Mouse (Mus musculus) liver, embryonic 12.5 days (tissue): ENCODE data around the gene Serinc3. TPM values are rescaled to one million over a fixed set of nuclear protein-coding genes. Genes with fewer than 3 reads are reported as not detected.

Experiments
- ATAC-seq: fragments of 200-750 bp; cut with Nextera tagmentation; 2 replicates; pipeline ENCODE4 v1.8.0; 2017; ENCODE audit warnings: moderate number of reproducible peaks, mild to moderate bottlenecking, moderate library complexity
- H3K27ac ChIP-seq: fragments of 300-500 bp; sonication (generic); 2 replicates; pipeline ENCODE4 v1.5.1; 2016; ENCODE audit warnings: mild to moderate bottlenecking
- H3K27me3 ChIP-seq: fragments of 300-500 bp; sonication (generic); replicated peaks from 2 replicates; pipeline ENCODE4 v1.6.1; 2016; ENCODE audit warnings: mild to moderate bottlenecking, moderate library complexity
- H3K36me3 ChIP-seq: fragments of 300-500 bp; sonication (generic); 2 replicates; pipeline ENCODE4 v1.6.1; 2016; ENCODE audit warnings: mild to moderate bottlenecking, moderate library complexity
- H3K4me1 ChIP-seq: fragments of 300-500 bp; sonication (generic); 2 replicates; pipeline ENCODE4 v1.6.1; 2016
- H3K4me2 ChIP-seq: fragments of 300-500 bp; sonication (generic); 2 replicates; pipeline ENCODE4 v1.6.1; 2016; ENCODE audit warnings: mild to moderate bottlenecking, moderate library complexity
- H3K4me3 ChIP-seq: fragments of 300-500 bp; sonication (generic); 2 replicates; pipeline ENCODE4 v1.5.1; 2016; ENCODE audit warnings: mild to moderate bottlenecking, moderate library complexity
- H3K9ac ChIP-seq: fragments of 300-500 bp; sonication (generic); 2 replicates; pipeline ENCODE4 v1.6.1; 2016; ENCODE audit warnings: mild to moderate bottlenecking, moderate library complexity
- H3K9me3 ChIP-seq: fragments of 300-500 bp; sonication (generic); replicated peaks from 2 replicates; pipeline ENCODE4 v1.6.1; 2016; ENCODE audit warnings: mild to moderate bottlenecking, moderate library complexity
- WGBS: fragments of 180-500 bp; shearing (Covaris S2); methylation state at CpG from one replicate; pipeline ENCODE4 v1.1.7; 2016; ENCODE audit not compliant: insufficient replicate concordance; 5-methylcytosine and 5-hydroxymethylcytosine counted together
- polyA plus RNA-seq: library from polyadenylated mRNA; unstranded; fragments of >200 nt; fragmentation: Nextera tagmentation; extraction: Ambion mirVana; gene quantifications from 2 replicates; pipeline ENCODE4 v1.2.1, GENCODE M21; 2016

The Serinc3 gene
- polyA plus RNA-seq, 1 experiment from 2014 or later = 127 TPM

DNA sequence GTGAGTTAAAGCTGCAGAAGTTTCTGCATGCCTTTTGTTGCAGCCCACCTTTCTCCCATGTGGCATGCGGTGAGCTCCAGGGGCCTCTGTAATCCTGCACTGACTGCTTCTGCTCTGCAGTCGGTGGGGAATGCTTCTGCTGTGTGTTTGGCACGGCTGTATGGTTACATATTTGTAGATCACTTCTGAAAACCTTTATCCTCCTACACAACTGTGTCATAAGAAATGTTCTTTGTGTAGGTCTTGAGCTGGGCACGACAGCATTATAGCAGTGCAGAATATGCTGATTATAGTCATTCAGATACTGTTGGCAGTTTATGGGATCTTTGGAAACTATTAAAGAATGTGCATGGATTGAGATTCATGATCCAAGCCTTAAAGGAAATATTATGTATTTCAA lies 40.4 kb upstream of the Serinc3 start:
- H3K27me3 ChIP-seq = no peaks in the 10 kb centered on the region
- no peak for ATAC-seq
- peaks cover 4% of the 10 kb centered on the region; the same call in 1 of the 2 replicates for H3K36me3 ChIP-seq
- no peak overlapping the region for H3K9ac ChIP-seq
- peak overlapping the region; percentile 3; the same call in 1 of the 2 replicates for H3K27ac ChIP-seq
- peaks cover 88% of the 10 kb centered on the region for H3K4me1 ChIP-seq
- no peak overlapping the region for H3K4me3 ChIP-seq
- no peaks in the 10 kb centered on the region for H3K9me3 ChIP-seq
- H3K4me2 ChIP-seq = no peak overlapping the region
- 49% methylated on average over 4 of the region's 4 CpGs for WGBS

DNA sequence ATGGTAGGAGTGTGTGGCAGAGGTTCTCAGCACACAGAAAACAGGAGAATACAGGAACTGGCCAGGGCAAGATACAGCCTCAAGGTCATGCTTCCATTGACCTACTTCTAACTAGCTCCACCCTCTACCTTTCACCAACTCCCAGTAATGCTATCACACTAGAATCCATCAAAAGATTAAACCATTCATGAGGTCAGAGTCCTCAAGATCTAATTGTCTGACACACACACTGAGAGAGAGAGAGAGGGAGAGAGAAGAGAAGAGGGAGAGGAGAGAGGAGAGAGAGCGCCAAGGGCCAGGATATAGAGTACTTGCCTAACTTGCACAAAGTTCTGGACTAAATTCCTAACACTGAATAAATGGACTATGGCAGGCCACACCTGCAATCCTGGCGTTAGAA lies 37.4 kb upstream of the Serinc3 start:
- peaks cover 65% of the 10 kb centered on the region for H3K4me1 ChIP-seq
- no peak for ATAC-seq
- H3K27ac ChIP-seq = no peak overlapping the region
- no peak overlapping the region for H3K4me3 ChIP-seq
- WGBS = 74% methylated on average over 2 of the region's 2 CpGs
- no peaks in the 10 kb centered on the region for H3K27me3 ChIP-seq
- peaks cover 4% of the 10 kb centered on the region; the same call in 1 of the 2 replicates for H3K36me3 ChIP-seq
- no peaks in the 10 kb centered on the region for H3K9me3 ChIP-seq
- H3K4me2 ChIP-seq = no peak overlapping the region
- H3K9ac ChIP-seq = no peak overlapping the region

DNA sequence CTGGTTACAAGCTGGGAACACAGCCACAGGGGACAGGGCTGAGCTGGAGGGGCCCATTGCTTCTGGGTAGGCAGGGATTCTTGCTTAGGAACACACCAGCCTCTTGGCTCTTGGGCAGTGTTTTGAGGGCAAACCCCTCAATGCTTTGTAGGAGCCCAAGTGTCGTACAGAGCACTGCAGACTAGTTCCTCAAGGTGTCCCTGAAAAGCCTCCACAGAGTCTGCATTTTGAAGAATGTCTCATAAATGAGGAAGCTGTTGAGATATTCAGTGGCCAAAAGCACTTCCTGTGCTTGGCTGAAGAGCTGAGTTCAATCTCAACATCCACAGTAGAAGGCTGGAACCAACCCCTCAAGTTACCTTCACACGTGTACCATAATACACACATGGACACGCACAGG lies 31.8 kb upstream of the Serinc3 start:
- no peak overlapping the region for H3K27ac ChIP-seq
- ATAC-seq = no peak
- H3K27me3 ChIP-seq = no peaks in the 10 kb centered on the region
- H3K4me1 ChIP-seq = peaks cover 52% of the 10 kb centered on the region
- H3K4me2 ChIP-seq = no peak overlapping the region
- H3K9me3 ChIP-seq = no peaks in the 10 kb centered on the region
- peaks cover 4% of the 10 kb centered on the region; the same call in 1 of the 2 replicates for H3K36me3 ChIP-seq
- H3K9ac ChIP-seq = no peak overlapping the region
- H3K4me3 ChIP-seq = no peak overlapping the region
- WGBS = 73% methylated on average over 3 of the region's 3 CpGs

DNA sequence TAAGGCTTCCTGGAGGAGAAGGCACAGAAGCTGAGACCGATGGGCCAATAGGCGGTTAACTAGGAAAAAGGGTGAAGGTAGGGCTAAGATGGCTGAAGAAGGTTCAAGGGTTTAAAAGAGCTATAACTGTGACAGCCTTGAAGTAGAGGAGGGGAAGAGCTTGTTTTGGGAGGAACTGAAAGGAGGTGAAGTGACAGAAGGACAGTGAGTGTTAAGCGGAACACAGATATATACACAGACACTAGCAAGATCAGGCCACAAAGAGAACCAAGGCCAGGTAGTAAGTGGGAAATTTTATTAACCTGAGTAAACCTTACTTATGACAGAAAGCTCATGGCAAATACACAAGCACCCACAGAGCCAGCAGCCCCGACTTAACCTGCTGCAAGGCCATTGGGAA lies 31.4 kb upstream of the Serinc3 start:
- no peak for ATAC-seq
- Histone ChIP-seq H3K9me3 (no peaks in the 10 kb centered on the region), H3K27ac (no peak overlapping the region; the same call in 1 of the 2 replicates), H3K4me2 (no peak overlapping the region), H3K4me3 (no peak overlapping the region), H3K36me3 (peaks cover 4% of the 10 kb centered on the region; the same call in 1 of the 2 replicates), H3K27me3 (no peaks in the 10 kb centered on the region), H3K9ac (no peak overlapping the region), H3K4me1 (peaks cover 50% of the 10 kb centered on the region)
- 86% methylated on average over 4 of the region's 4 CpGs for WGBS

DNA sequence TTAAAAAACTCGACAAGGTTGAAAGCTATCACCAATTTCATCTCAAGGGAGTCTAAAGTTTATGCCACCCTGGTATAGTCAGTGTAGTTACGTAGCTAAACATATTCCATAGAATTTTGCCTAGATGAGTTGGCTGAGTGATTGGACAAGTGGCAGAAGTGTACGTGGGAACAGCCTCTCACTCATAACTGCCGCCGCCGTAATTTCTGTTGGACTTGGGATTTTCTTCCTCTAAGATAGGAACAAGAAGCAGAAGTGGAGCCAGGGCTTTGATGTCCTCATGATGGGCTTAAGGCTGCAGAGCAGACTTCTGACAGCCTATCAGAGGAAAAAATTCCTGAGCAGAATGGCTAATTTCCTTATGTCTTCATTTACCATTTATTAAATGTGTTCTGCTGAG lies 30.7 kb upstream of the Serinc3 start:
- WGBS = 58% methylated on average over 6 of the region's 6 CpGs
- H3K27ac ChIP-seq = peak overlapping the region; percentile 43; the same call in 1 of the 2 replicates
- H3K4me3 ChIP-seq = no peak overlapping the region

DNA sequence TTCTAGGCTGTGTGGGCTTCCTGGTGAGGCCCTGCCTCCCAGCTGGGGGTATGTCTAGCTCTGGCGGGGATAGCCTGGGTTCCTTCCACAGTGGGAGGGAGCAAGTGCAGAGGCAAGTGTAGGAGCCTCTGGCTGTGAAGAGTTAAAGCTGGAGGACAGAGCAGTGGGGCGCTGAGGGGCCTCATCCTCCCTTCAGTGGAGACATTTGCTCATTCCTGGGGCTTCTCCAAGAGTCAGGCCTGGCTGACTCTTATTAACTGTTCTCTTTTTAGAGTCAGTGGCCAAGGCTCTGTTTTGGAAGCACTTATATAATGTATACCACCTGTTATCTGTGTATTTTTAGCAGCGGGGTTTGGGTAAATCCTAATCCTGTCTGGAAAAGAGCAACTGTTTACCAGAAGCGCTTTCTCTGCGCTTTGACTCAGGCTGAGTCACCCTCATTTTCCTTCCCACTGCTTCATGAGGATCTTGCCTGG lies 30.3 kb upstream of the Serinc3 start:
- Histone ChIP-seq H3K4me2 (no peak overlapping the region), H3K9me3 (no peaks in the 10 kb centered on the region), H3K27ac (peak overlapping the region; percentile 43; the same call in 1 of the 2 replicates), H3K27me3 (no peaks in the 10 kb centered on the region), H3K4me1 (peaks cover 44% of the 10 kb centered on the region), H3K36me3 (no peaks in the 10 kb centered on the region), H3K9ac (peak overlapping the region; percentile 10; the same call in 1 of the 2 replicates), H3K4me3 (no peak overlapping the region)
- ATAC-seq = no peak
- WGBS = 55% methylated on average over 5 of the region's 5 CpGs

More for the DNA sequence above, 30.7 kb upstream of the Serinc3 start:
- no peaks in the 10 kb centered on the region for H3K9me3 ChIP-seq
- peaks cover 46% of the 10 kb centered on the region for H3K4me1 ChIP-seq
- no peaks in the 10 kb centered on the region for H3K27me3 ChIP-seq
- no peak for ATAC-seq
- peaks cover 3% of the 10 kb centered on the region; the same call in 1 of the 2 replicates for H3K36me3 ChIP-seq
- H3K4me2 ChIP-seq = no peak overlapping the region
- H3K9ac ChIP-seq = peak overlapping the region; percentile 10; the same call in 1 of the 2 replicates

DNA sequence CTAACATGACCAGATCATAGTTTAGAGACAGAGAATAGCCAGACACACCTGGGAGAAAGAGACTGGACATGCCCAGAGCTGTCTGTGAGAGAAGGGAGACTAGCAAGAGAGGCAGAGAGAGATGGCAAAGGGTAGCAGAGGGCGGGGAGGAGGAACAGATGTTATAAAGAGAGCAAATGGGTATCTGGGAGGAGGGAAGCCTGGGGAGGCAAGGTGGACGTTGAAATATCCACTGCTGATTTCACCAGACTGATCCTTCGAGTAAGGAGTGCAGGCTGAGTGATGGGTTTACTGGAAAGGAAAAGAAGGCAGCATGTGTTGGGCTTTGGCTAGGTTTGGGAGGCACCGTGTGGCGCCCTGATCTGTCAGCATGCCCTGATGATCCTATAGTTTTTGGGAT lies 29.5 kb upstream of the Serinc3 start:
- Histone ChIP-seq H3K27me3 (no peaks in the 10 kb centered on the region), H3K9ac (no peak overlapping the region), H3K4me3 (no peak overlapping the region), H3K4me2 (no peak overlapping the region), H3K36me3 (no peaks in the 10 kb centered on the region), H3K4me1 (peaks cover 44% of the 10 kb centered on the region), H3K9me3 (no peaks in the 10 kb centered on the region), H3K27ac (no peak overlapping the region)
- WGBS = 57% methylated on average over 5 of the region's 5 CpGs
- no peak for ATAC-seq

DNA sequence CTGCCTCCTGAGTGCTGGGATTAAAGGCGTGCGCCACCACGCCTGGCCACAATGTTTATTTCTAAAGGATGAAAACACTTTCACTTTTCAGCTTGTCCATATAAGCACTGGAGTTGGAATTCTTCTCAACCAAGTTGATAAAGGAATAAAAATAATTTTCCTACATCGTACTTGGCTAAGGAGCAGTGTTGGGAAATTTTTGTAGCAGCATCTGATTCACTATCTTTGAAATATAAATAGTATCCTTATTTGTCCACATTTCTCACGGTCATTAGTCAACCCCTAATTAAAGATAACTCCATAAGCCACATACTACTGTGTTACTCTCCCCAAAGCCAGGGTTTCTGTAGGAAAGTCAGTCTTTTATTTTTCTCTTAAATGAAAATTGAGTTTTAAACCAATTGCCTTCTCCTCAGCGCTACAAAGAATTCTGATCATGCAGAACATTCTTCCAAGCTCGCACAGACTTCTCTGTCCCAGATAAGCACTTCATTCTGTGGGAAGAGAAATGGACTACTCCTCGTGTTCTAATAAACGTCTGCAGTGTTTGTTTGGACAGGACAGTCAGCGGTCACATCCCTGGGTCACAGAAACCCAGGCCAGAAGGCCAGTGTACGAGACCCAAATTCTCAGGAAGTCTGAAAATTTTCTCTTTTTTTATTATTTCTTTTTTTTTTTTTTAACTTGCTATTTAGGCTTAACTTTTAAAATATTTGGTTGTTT lies 26.1 kb upstream of the Serinc3 start:
- H3K27ac ChIP-seq = peak overlapping the region; percentile 16; the same call in 1 of the 2 replicates

DNA sequence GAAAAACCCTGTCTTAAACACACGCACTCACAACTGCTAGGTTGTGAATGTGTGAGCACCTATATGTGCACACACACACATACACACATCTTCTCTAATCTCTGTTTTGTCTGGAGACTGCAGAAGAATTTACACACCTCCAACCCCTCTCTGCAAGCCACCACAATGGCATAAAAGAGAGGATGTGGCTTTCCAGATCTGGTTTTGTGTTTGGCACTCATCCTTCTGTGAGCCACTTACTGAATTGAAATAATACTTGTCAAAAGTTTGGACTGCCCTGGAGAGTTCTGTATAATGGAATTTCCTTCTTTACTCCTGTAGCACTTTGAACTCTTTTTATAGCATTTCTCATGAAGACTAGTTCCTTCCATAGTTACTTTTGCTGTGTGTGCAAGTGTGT lies 22.1 kb upstream of the Serinc3 start:
- Histone ChIP-seq H3K36me3 (peaks cover 25% of the 10 kb centered on the region), H3K9me3 (no peaks in the 10 kb centered on the region), H3K27me3 (no peaks in the 10 kb centered on the region), H3K4me2 (no peak overlapping the region), H3K4me1 (peaks cover 40% of the 10 kb centered on the region), H3K9ac (no peak overlapping the region), H3K27ac (no peak overlapping the region), H3K4me3 (no peak overlapping the region)
- no peak for ATAC-seq
- 79% methylated on average over 1 of the region's 1 CpGs for WGBS

More for the DNA sequence above, 26.1 kb upstream of the Serinc3 start:
- WGBS = 75% methylated on average over 11 of the region's 11 CpGs
- peaks cover 3% of the 10 kb centered on the region; the same call in 1 of the 2 replicates for H3K36me3 ChIP-seq
- no peak overlapping the region for H3K4me3 ChIP-seq
- H3K4me2 ChIP-seq = no peak overlapping the region
- H3K9me3 ChIP-seq = no peaks in the 10 kb centered on the region
- ATAC-seq = no peak
- H3K4me1 ChIP-seq = peaks cover 46% of the 10 kb centered on the region
- H3K9ac ChIP-seq = no peak overlapping the region
- H3K27me3 ChIP-seq = no peaks in the 10 kb centered on the region

DNA sequence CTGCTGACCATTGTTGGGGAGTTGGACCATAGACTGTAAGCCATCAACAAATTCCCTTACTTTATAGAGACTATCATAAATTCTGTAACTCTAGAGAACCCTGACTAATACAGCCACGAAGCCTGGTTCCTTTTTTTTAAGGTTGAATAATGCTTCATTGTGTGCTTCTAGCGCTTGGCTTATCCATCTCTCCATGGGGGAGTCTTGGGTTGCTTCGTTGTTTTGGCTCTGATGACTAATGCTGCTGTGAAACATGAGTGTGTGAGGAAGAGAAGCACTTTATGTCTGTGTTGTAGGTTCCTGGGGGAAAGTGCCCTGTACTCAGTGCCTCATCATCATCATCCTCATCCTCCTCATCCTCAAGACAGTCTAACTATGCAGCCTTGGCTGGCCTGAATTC lies 19.0 kb upstream of the Serinc3 start:
- H3K9ac ChIP-seq = no peak overlapping the region
- H3K9me3 ChIP-seq = no peaks in the 10 kb centered on the region
- no peak overlapping the region for H3K4me3 ChIP-seq
- peaks cover 59% of the 10 kb centered on the region for H3K4me1 ChIP-seq
- no peak overlapping the region for H3K27ac ChIP-seq
- no peak for ATAC-seq
- H3K36me3 ChIP-seq = peaks cover 30% of the 10 kb centered on the region
- WGBS = 70% methylated on average over 3 of the region's 3 CpGs
- H3K4me2 ChIP-seq = no peak overlapping the region
- no peaks in the 10 kb centered on the region for H3K27me3 ChIP-seq

DNA sequence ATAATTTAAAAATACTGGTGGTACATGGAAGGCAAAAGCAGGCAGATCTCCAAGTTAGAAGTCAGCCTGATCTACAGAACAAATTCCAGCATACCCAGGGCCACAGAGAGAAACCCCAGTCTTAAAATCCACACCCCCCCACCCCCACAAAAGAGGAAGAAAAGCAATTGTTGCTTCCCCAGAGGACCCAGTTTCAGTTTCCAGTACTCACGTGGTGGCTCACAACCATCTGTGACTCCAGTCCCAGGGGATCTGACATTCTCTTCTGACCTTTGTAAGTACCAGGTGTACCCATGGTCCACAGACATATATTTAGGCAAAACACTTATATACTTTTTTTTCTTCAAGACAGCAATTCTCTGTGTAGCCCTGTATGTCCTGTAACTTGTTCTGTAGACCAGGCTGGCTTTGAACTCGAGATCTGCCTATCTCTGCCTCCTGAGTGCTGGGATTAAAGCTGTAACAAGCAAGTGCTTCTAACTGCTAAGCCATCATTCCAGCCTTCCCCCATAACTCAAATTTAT lies 17.8 kb upstream of the Serinc3 start:
- Histone ChIP-seq H3K4me3 (no peak overlapping the region), H3K9ac (no peak overlapping the region), H3K36me3 (peaks cover 30% of the 10 kb centered on the region), H3K4me2 (no peak overlapping the region), H3K27ac (0 out of 2 replicates have a peak overlapping the region, but pooled peaks have one; percentile 13), H3K27me3 (no peaks in the 10 kb centered on the region), H3K4me1 (peaks cover 55% of the 10 kb centered on the region), H3K9me3 (no peaks in the 10 kb centered on the region)
- no peak for ATAC-seq
- WGBS = 51% methylated on average over 2 of the region's 2 CpGs

DNA sequence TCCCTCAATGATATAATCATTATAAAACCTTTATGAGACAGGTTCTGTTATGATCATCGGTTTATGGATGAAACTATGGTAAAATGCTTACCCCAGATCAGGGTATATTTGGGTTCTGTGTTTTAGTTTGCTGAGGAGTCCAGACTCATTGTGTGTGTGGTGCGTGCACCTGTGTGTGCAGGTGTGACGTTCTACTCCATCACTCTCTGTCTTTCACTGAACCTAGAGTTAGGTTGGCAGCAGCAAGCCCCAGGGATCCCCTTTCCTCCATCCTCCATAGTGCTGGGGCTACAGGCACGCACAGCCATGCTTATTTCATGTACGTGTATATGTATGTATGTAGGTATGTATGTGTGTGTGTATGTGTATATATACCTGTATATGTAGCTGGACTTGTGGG lies 17.1 kb upstream of the Serinc3 start:
- H3K27ac ChIP-seq = no peak overlapping the region
- H3K36me3 ChIP-seq = peaks cover 30% of the 10 kb centered on the region
- no peak for ATAC-seq
- peaks cover 57% of the 10 kb centered on the region for H3K4me1 ChIP-seq
- no peak overlapping the region for H3K9ac ChIP-seq
- no peaks in the 10 kb centered on the region for H3K27me3 ChIP-seq
- WGBS = 84% methylated on average over 5 of the region's 5 CpGs
- H3K4me3 ChIP-seq = no peak overlapping the region
- H3K4me2 ChIP-seq = no peak overlapping the region
- no peaks in the 10 kb centered on the region for H3K9me3 ChIP-seq
